Mouse (Mus musculus): ENCODE data around the gene Zc2hc1c.

The Zc2hc1c gene

DNA sequence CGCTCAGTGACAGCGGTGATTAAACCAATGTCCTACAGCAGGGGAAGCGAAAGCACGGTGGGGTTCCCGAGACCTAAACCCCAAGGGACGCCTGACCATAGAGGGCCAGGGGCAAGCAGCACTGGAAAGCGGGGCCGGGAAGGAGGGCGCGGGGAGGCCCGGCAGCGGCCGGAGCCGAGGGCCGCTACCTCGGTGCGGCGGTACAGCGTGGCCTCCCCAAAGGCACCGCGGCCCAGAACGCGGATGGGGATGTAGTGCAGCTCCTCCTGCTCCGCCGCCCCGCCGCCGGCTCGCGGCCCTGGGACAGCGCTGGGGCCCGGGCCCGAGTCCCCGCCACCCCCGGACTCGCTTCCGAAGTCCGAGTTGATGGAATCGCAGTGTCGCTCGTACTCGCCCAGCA, 50.4 kb downstream of the Zc2hc1c start:
- DNase-seq (ENCODE audit: low read depth, low spot score) = no peak

DNA sequence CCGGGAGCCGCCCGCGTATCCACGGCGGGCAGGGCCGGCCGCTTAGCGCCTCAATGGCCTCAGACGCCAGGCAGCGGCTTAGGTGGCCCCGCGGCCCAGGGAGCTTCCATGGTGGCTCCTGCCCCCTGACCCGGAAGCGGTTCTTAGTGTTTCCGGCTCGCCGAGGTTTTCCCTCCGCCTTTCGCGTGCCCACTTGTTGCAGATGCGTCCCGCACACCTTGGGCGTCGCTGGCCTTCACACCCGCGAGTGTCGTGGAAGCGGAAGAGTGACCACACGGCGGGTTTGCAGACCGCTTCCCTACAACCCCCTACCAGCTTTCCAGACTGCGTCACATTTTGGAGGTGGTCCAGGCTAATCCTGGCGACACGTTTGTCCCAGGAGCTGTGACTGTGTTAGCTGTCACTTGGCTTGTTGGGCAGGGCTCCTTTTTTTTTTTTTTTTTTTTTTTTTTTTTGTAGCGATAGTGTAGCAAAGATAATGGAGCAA, 50.9 kb downstream of the Zc2hc1c start, which contains the start of gene Nek9:
Gene Nek9, minus strand, starts transcription at position 120 of the 487 bp plus-strand sequence.
- DNase-seq (ENCODE audit: low read depth, low spot score) = peak; percentile 96

DNA sequence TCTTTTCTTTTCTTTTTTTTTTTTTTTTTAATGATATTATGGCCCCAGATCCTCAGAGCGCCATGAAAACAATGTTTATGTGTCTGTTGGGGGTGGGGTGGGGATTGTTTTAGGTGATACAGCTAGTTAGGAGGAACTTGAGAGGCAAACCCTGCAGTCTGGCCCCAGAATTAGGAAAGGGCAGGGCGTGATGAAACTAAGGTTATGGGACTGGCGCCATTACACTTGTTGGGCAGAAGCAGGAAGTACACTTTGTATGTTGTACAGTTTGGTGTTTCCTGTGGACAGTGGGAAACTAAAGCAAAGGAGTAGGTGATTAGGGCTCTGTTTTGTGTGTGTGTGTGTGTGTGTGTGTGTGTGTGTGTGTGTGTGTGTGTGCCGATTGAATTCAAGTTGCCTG, 51.6 kb downstream of the Zc2hc1c start:
- DNase-seq (ENCODE audit: low read depth, low spot score) = peak; percentile 43

DNA sequence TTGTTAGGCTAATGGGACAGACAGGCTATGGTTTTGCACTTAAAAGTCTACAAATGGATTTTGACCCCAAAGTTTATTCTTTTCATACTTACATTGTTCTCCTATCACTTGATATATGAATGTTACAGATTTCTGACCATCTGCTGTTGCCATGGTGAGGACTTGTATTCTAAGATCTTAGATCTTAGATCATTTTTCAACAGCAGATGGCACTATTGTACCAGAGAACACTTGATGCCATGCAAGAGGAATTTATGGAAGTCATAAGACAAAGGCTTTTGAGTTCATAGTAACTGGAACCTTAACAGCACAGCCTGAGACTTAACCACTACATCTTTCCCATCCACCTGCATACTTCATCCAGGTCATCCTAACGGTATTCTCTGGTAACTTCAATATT, 52.7 kb downstream of the Zc2hc1c start:
- DNase-seq (ENCODE audit: low read depth, low spot score) = peak; percentile 85

DNA sequence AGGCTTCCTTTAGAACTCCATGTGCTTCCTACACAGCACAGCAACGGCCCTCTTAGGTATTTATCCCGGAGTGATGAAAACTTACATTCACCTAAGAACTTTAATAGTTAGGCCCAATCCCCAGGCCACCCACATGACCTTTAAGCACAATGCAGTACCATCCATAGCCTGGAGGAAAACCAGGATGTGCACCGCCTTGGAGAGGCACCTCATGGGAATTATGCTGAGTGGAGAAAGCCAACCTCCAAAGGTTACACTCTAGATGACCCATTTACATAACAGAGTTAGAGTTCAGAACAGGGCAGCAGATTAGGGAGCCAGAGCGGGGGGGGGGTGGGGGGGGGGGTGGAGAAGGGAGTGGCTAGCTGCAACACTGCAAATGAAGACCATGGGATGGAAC, 53.9 kb downstream of the Zc2hc1c start:
- DNase-seq (ENCODE audit: low read depth, low spot score) = no peak

DNA sequence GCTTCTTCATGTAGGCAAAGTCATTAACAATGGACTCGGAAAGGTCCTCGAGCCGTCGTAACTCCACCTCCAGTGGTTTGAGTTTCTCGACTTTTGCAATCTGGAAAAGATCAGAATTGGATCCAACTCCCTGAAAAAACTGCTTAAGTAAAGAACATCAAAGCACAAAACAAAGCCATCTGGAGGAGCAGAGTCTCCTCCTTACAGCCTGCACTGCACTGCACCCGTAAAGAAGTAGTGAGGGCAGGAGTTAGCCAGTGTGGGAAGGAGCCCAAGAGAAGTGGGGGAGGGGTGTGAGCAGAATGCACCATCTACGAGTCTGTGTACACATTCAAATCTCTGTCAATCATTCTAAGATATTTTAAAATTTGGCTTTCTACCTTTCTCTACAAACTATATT, 55.9 kb downstream of the Zc2hc1c start:
- no peak for DNase-seq (ENCODE audit: low read depth, low spot score)

DNA sequence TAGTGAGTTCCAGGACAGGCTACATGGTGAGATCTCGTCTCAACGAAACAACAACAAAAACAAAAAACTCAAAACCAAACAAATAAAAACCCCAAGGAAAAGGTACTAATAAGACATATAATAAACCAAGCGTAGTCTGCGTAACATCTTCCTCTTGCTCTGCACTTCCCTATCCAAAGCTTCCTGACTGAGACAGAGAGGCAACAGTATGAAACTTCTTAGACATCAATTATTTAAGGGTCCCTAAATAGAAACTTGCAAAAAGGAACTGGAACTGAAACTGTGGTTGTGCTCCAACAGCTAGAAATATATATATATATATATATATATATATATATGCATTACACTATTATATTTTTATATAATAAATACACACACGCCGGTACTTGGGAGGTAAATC, 57.2 kb downstream of the Zc2hc1c start:
- no peak for DNase-seq (ENCODE audit: low read depth, low spot score)

DNA sequence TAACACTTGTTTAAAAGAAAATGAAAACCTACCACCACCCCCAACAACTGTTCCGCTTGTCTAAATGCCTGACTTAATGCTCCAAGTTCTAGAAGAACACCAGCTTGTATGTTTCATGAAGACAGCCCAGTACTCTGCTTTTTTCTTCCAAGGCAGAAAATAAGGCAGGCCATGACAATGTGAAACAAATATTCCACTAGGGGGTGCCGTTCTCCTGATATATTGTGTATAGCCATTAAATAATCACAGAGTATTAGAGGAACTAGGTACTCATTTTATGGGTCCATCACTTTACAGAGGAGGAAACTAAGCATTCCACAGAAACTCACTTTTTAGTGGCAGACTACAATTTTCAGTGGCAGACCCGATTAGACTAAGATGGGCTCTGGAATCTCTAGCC, 58.0 kb downstream of the Zc2hc1c start:
- DNase-seq (ENCODE audit: low read depth, low spot score) = peak; percentile 83

DNA sequence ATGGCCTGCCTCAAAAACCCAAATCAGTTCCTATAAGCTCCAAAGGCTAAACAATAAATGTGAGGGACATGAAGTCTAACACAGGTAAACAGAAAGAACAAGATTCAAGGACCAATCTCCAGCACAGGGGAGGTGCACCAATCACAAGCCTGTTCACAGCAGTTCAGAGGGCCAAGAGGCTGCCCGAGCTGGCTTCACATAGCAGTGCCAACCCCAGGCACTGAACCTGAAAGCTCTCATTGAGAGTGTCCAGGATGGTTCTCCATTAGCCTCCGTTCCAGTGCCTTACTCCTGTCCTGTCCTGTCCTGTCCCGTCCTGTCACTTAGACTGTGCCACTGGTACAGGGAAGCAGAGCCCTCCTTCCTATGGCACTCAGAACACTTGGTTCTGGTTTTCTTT, 58.8 kb downstream of the Zc2hc1c start:
- no peak for DNase-seq (ENCODE audit: low read depth, low spot score)

DNA sequence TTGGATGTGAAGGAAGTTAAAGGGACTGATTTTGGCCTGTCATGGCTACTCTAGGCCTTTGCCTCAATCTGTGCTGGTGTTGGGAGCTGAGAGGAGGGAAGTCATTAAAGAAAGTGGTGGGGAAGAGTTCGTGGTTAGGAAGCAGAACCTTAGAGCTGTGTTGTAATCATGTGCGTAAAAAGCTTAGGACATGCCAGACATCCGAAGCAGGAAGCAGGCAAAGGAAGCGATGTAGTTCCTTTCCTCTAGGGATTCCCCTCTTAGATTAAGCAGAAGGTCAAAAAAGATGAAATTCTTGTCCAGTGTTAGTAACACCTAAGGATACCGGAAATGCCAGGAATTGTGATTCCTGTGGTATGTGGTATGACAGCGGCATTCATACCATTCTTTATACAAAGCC, 59.9 kb downstream of the Zc2hc1c start:
- no peak for DNase-seq (ENCODE audit: low read depth, low spot score)
